Mouse (Mus musculus) adrenal gland, adult 2 months (tissue): ENCODE measurements at regions not wholly inside any gene's neighbourhood (a gene's known extent, or its start where the extent isn't known, plus 50 kb on each side); places are given as distances from the start of the nearest gene placed in this dataset.

ENCODE experiments used
- DNase-seq: peaks from one replicate; pipeline ENCODE4 v3.0.0; 2021

DNA sequence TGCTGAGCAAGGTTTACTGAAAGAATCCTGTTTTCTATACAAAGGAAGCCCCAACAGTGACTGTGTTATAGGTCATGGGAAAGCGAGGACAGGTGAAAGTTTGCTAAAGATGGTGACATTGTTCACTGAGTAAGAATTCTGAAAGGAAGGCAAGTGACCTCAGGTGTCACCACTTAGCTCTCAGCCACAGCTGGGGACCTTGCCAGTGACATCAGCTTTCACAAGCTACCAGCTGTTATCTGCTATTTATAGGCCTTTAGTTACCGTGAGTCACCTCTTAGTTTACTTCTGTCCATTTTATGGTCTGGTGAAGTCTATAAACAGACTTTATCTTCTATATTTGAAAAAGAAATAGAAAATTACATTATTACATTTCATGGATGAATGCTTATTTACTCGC is 65.4 kb upstream of the Mtpn start:
- no peak for DNase-seq

- DNase-seq: no peak
These were observed 61.7 kb upstream of the Mtpn start for GRCm38 (mm10) chr6:35601373-35601772.

- no peak for DNase-seq
These were observed 60.2 kb upstream of the Mtpn start for GRCm38 (mm10) chr6:35599841-35600240.

- no peak for DNase-seq
These were observed 58.9 kb upstream of the Mtpn start for GRCm38 (mm10) chr6:35598406-35599185.

DNA sequence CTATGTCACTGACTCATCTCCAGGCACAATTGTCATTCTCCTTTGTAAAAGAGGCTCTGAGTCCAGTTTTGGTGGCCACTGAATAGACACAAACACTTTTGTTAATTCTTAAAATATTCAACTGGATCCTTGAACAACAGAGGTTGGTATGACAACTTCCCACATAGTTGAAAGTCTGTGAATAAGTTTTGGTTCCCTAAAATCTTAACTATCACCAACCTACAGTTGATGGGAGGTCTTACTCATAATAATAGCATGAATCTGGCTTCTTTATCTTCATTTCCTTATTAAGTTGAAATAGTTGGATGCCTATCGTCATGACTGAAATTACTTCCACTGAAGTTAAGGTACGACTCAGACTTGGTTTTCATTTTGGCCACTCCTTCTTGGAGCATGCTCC is 55.3 kb upstream of the Mtpn start:
- no peak for DNase-seq

GRCm38 (mm10) chr6:35592234-35592633 is 52.5 kb upstream of the Mtpn start:
- DNase-seq: no peak
